Mouse (Mus musculus) macrophage (primary cell): Measurements from ENCODE around the gene Hid1. TPM values are rescaled to one million over a fixed set of nuclear protein-coding genes. Genes with fewer than 3 reads are reported as not detected.
"Not testable (repeated sequence)": the region's sequence is repeated elsewhere in the genome, so short reads cannot be mapped to it uniquely, and the experiment has no call there.

Source experiments
- H3K27ac ChIP-seq: fragments of 350-480 bp; formaldehyde crosslinking; 2 replicates; pipeline ENCODE4 v1.9.0; 2021
- H3K36me3 ChIP-seq: fragments of 350-480 bp; formaldehyde crosslinking; 2 replicates; pipeline ENCODE4 v1.9.0; 2021; ENCODE audit errors: inconsistent target
- H3K4me3 ChIP-seq: fragments of 350-480 bp; formaldehyde crosslinking; 2 replicates; pipeline ENCODE4 v1.9.0; 2021; ENCODE audit errors: inconsistent target
- H3K79me2 ChIP-seq: fragments of 350-480 bp; formaldehyde crosslinking; 2 replicates; pipeline ENCODE4 v1.9.0; 2021; ENCODE audit errors: inconsistent target
- WGBS: methylation state at CpG from one replicate; pipeline ENCODE4 v1.1.7; 2026; ENCODE audit warnings: inconsistent platforms; ENCODE audit not compliant: missing documents; 5-methylcytosine and 5-hydroxymethylcytosine counted together
- polyA plus RNA-seq: library from polyadenylated mRNA; stranded (reverse); fragments of 250-400 nt; gene quantifications from 3 replicates; pipeline ENCODE4 v1.2.4, GENCODE M21; 2018; ENCODE audit warnings: inconsistent platforms
- total RNA-seq, 78 experiments: library from RNA; depleted of rRNA; stranded (reverse); fragments of 250-400 nt; gene quantifications; 1 replicate in 9 of 78; 2 replicates in 24 of 78; 3 replicates in 43 of 78; 4 replicates in 2 of 78; pipeline ENCODE4 v1.2.4; 2018; ENCODE audit warnings: inconsistent platforms in 56 of 78

Hid1 gene
- total RNA-seq (2018; cell fraction: chromatin; rRNA removed) = under 1 TPM in 3 of 26 experiments, not detected in 23; 0.26 to 0.98 (median 0.45) TPM
- total RNA-seq (2018; cell fraction: cytosol; rRNA removed) = under 1 TPM in 13 of 26 experiments, not detected in 13; 0.04 to 0.33 (median 0.10) TPM
- total RNA-seq (2018; cell fraction: nucleus; rRNA removed) = under 1 TPM in 4 of 26 experiments, not detected in 22; 0.22 to 0.60 (median 0.38) TPM
- polyA plus RNA-seq = not detected in 3 replicates

DNA sequence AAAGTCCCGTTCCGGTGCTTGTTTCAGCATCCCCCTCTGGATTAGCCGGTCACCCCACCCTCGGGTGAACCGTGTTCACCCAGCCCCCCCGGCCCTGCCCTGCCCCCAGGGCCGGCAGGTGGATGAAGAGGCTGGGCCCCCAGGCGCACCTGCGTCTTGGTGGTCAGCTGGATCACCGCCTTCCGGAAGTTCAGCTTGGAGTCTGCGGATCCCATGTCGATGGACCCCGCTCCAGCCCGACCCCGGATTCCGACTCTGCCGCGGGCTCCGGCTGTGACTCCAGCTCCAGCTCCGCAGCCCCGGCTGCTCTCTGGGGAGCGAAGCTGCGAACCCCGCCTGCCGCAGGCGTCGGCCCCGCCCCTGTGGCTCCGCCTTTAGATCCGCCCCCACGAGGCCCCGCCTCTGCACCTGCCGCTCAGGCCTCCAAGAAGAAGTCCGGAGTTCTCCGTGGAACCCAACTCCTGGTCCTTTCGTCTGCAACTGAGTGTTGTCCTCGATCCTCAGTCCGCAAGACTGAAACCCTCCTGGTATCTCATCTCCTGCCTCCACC lies at the start of gene Hid1:
TSS of gene Hid1 (minus strand) at position 362 of the 550 bp plus-strand sequence.
- H3K4me3 ChIP-seq = no peak within 1 kb of the TSS
- no peaks in the 10 kb centered on the region for H3K79me2 ChIP-seq
- no peak within 1 kb of the TSS for H3K27ac ChIP-seq
- H3K36me3 ChIP-seq = no peaks in the 10 kb centered on the region
- 2% methylated on average over 39 of the region's 39 CpGs for WGBS

DNA sequence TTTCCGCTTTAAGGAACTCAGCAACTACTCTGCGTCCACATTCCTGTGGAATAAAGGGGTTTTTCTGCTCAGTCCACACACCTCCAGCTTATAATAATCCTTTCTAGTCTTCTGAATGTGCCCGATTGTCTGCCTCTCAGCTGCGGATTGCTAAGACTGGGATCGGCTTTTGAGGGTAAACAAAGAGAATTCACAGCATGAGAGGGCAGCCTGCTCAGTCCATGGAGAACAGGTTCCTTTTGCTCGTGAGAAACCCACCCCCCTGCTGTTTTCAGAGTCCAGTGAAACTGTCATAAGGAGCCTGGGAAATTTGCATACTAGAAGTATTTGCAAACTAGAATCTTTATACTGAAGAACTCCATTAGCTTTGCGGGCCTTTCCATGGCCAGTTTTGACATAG lies 42.0 kb upstream of the Hid1 start:
- no peak overlapping the region for H3K4me3 ChIP-seq
- H3K27ac ChIP-seq = no peak overlapping the region
- peaks cover 6% of the 10 kb centered on the region; the same call in 1 of the 2 replicates for H3K79me2 ChIP-seq
- 97% methylated on average over 7 of the region's 7 CpGs for WGBS
- H3K36me3 ChIP-seq = no peaks in the 10 kb centered on the region

DNA sequence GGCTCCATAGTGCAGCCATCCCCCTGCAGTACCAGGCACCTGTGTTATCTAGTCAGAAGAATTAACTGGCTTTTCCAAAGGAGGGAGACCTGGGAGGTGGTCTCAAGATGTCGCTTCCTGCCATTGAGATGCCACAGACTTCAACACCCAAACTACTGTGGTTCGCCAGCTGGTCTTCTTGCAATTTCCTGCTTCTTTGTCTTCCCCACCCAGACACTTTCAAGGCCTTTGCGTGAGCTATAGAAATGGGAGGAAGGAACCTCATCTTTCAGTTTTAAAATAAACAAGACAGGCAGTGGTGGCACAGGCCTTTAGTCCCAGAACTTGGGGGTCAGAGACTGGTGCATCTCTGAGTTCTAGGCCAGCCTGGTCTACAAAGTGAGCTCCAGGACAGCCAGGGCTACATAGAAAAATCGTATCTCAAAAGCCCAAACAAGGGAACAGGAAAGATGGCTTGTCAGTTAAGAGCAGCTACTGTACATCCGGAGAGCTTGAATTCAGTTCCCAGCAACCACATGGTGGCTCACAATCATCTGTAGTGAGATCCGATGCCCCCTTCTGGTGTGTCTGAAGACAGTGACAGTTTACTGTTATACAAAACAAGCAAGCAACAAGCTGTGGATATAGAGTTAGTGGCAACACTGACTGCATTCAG lies 40.8 kb upstream of the Hid1 start:
- WGBS = 41% methylated on average over 6 of the region's 6 CpGs
- H3K36me3 ChIP-seq = no peaks in the 10 kb centered on the region
- no peak overlapping the region for H3K4me3 ChIP-seq
- no peak overlapping the region for H3K27ac ChIP-seq
- peaks cover 12% of the 10 kb centered on the region; the same call in 1 of the 2 replicates for H3K79me2 ChIP-seq

GRCm38 (mm10) chr11:115406858-115407401 lies 39.4 kb upstream of the Hid1 start:
- no peaks in the 10 kb centered on the region for H3K36me3 ChIP-seq
- 91% methylated on average over 16 of the region's 17 CpGs for WGBS
- no peak overlapping the region for H3K4me3 ChIP-seq
- H3K27ac ChIP-seq = no peak overlapping the region
- H3K79me2 ChIP-seq = peaks cover 12% of the 10 kb centered on the region; the same call in 1 of the 2 replicates

- Histone ChIP-seq H3K4me3 (no peak overlapping the region), H3K36me3 (no peaks in the 10 kb centered on the region), H3K27ac (no peak overlapping the region), H3K79me2 (peaks cover 12% of the 10 kb centered on the region; the same call in 1 of the 2 replicates)
- WGBS = 97% methylated on average over 6 of the region's 6 CpGs
These were observed 38.2 kb upstream of the Hid1 start for GRCm38 (mm10) chr11:115405723-115406122.

GRCm38 (mm10) chr11:115403338-115404124 lies 36.0 kb upstream of the Hid1 start, which contains the start of gene Mrpl58:
Mrpl58 (plus strand) TSS chr11:115403752.
- 5% methylated on average over 37 of the region's 50 CpGs for WGBS
- Histone ChIP-seq H3K27ac (peak within 1 kb of the TSS; percentile 49), H3K4me3 (peak within 1 kb of the TSS; percentile 63), H3K79me2 (peaks cover 12% of the 10 kb centered on the region; the same call in 1 of the 2 replicates), H3K36me3 (no peaks in the 10 kb centered on the region)

DNA sequence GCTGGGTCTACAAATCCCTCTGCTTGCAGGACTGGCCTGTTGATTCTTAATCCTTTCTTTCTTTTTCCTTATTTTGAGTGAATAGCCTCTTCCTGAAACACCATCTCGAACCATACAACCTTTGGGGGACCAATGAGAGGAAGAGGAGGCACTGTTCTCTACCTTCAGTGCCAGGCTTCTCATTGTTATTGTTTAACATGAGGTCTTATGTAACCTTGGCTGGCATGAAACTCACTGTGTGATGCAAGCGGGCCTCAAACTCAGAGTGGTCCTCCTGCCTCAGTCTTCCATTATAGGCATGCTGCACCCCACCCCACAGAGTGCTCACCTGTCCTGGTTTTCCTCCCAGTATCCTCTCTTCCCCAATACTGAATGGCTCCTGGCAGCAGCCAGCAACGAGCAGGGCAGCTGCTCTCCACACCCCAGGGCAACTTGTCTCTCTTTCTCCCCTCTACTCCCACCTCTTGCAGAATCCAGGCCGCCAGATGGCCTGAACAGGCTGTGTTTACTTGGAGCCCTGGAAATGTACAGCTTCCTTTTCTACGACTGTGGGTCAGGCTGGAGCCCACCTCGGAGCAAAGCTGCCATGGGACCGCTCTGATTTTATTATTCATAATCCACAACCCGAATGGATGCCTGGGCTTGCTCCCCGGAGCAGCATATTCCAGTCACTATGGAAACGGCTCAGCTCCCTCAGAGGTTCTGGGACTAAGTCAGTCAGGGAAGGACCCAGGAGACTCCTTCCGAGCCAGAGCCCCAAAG lies 33.3 kb upstream of the Hid1 start:
- H3K27ac ChIP-seq = no peak overlapping the region
- H3K4me3 ChIP-seq = no peak overlapping the region
- 74% methylated on average over 11 of the region's 11 CpGs for WGBS
- peaks cover 12% of the 10 kb centered on the region; the same call in 1 of the 2 replicates for H3K79me2 ChIP-seq
- H3K36me3 ChIP-seq = no peaks in the 10 kb centered on the region

DNA sequence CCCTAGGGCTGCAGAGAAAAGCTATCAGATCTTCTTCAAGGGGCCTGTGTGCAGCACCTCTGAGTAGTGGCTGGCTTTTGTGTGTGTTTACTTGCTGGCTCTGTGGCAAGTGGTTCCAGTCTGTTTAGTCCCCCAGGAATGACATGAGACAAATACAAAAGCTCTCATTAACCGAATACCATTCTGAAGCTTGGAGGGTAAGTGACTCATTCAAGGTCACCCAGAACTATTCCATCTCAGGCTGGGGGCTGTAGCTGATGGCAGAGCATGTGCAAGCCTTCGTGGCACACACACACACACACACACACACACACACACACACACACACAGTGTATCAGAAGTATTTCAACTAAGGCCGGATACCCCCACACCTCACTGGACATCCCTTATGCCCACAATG lies 32.6 kb upstream of the Hid1 start:
- Histone ChIP-seq H3K36me3 (no peaks in the 10 kb centered on the region), H3K79me2 (peaks cover 11% of the 10 kb centered on the region; the same call in 1 of the 2 replicates), H3K27ac (no peak overlapping the region), H3K4me3 (no peak overlapping the region)
- WGBS = 90% methylated on average over 2 of the region's 3 CpGs

DNA sequence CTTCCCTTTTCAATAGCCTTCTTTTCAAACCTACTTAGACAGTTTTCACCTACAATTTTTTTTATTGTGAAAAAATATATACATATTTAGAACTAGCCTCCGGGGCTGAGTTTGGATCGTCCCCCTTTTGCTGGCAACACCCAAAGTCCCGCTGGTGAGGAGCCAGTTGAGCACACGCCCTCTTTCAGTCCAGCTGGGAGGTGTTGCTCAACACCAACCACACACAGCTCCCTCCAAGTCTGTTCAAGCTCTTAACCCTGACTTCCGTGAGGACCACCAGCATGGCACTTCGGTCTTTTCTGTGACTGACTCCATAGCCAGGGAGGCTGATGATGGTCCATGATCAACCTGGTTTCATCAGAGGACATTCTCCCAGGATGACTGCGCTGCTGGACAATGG lies 30.5 kb upstream of the Hid1 start:
- Histone ChIP-seq H3K79me2 (no peaks in the 10 kb centered on the region), H3K27ac (no peak overlapping the region), H3K36me3 (no peaks in the 10 kb centered on the region), H3K4me3 (no peak overlapping the region)
- 36% methylated on average over 7 of the region's 7 CpGs for WGBS

- H3K4me3 ChIP-seq = no peak overlapping the region
- no peaks in the 10 kb centered on the region for H3K36me3 ChIP-seq
- no peaks in the 10 kb centered on the region for H3K79me2 ChIP-seq
- WGBS = 91% methylated on average over 34 of the region's 34 CpGs
- H3K27ac ChIP-seq = no peak overlapping the region
These were observed 26.3 kb upstream of the Hid1 start for GRCm38 (mm10) chr11:115393721-115394325.

DNA sequence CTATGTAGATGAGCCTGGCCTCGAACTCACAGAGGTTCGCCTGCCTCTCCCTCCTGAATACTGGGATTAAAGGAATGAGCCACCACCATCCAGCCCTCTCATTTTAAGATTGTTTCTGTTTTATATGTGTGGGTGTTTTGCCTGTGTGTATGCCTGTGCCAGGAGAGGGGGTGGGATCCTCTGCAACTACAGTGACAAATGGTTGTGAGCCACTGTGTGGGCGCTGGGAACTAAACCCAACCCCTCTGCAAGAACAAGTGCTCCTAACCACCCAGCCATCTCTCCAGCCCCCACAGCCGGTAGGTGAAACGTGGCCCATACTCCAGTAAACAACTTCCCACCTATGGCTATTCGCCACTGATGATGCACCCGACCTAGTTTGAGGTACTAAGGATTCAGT lies 23.8 kb upstream of the Hid1 start:
- no peaks in the 10 kb centered on the region for H3K36me3 ChIP-seq
- WGBS = 94% methylated on average over 7 of the region's 7 CpGs
- H3K27ac ChIP-seq = no peak overlapping the region
- no peaks in the 10 kb centered on the region for H3K79me2 ChIP-seq
- H3K4me3 ChIP-seq = no peak overlapping the region

DNA sequence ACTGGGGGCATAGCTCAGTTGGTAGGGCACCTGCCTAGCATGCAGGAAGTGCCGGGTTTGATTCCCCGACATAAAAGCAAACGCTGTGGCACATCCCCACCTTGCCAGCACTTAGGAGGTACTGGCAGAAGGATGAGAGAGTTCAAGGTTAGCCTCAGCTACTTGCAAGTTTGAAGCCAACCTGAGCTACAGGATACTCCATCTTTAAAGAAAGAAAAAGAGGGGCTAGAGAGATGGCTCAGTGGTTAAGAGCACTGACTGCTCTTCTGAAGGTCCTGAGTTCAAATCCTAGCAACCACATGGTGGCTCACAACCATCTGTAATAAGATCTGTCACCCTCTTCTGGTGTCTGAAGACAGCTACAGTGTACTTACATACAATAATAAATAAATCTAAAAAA lies 19.3 kb upstream of the Hid1 start:
- H3K36me3 ChIP-seq, H3K27ac ChIP-seq, H3K79me2 ChIP-seq, H3K4me3 ChIP-seq: not testable (repeated sequence)
- WGBS = 80% methylated on average over 3 of the region's 3 CpGs

- Histone ChIP-seq H3K27ac (no peak overlapping the region), H3K79me2 (no peaks in the 10 kb centered on the region), H3K4me3 (no peak overlapping the region), H3K36me3 (no peaks in the 10 kb centered on the region)
- WGBS = 83% methylated on average over 5 of the region's 5 CpGs
These were observed 17.0 kb upstream of the Hid1 start for GRCm38 (mm10) chr11:115384587-115384986.
